Mouse (Mus musculus) midbrain, embryonic 12.5 days (tissue): Measurements from ENCODE around the gene Ttc21b. TPM values are rescaled to one million over a fixed set of nuclear protein-coding genes. Genes with fewer than 3 reads are reported as not detected.

ENCODE experiments used
- polyA plus RNA-seq: library from polyadenylated mRNA; unstranded; fragments of >200 nt; fragmentation: Nextera tagmentation; extraction: Ambion mirVana; gene quantifications from 2 replicates; pipeline ENCODE4 v1.2.1, GENCODE M21; 2016

Ttc21b gene
- polyA plus RNA-seq, 1 experiment from 2014 or later = 15.9 TPM

Other genes with a start within 250 kb of the Ttc21b start
- 0.71 and 2.0 TPM in 2 replicates for gene Galnt3, start 131.6 kb downstream of the Ttc21b start, polyA plus RNA-seq
- 3.7 and 4.2 TPM in 2 replicates for gene Scn1a, start 184.2 kb upstream of the Ttc21b start, polyA plus RNA-seq